Comparison of ENCODE assay signal across 1 mouse cellular context in the genomic region with DNA sequence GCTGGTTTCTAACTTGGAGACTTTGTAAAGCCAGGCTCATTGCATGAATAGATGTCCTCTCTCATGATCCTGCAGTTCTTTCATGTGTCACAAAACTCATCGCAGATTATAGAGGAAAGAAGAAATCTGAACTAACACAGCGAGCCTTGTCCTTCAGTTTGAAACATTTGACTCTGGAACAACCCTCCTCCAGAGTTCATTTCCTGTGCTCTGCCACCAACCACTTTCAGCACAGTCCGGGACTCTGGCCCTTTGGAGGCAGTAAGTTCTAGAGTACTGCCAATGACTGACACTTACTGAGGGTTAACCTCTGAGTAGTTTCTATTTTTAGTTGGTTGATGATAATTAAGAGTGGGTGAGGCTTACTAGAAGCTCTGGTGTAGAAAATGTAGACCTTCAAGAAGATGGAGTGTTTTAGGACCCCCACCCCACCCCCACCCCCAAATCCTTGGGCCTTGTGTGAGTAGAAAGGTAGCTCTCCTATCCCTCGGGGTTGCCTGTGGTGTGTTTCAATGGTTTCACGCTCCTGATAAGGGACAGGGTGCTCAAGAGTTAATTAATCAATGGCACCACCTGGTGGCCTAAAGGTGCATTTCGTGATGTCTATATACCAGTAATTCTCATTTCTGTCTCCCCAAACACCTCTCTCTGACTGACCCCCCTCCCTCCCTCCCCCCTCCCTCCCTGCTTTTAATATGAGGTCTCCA.
A peak's percentile ranks its signal among the peaks of the same experiment; 100 is the strongest.
TF ChIP-seq lines count a peak whose summit lies in the region.

No protein-coding gene starts in this region.

TF ChIP-seq in CH12.LX, 34 proteins besides CTCF, POLR2A, EP300 and RAD21 (continued from another document):
- TF ChIP-seq CHD1 (IDR thresholded peaks at IDR 0.05; ENCODE audit: low read depth, low read length): 0 out of 2 replicates have a peak, but pooled peaks have one; percentile 32
- peak; percentile 71; the same call in 1 of the 2 replicates for TF ChIP-seq MYC (IDR thresholded peaks at IDR 0.05; ENCODE audit: low read depth, low read length)
- peak; percentile 19; the same call in 1 of the 2 replicates for TF ChIP-seq MEF2A (IDR thresholded peaks at IDR 0.05; ENCODE audit: borderline replicate concordance, low read depth, low read length)
- no peak for TF ChIP-seq ETS1 (conservative IDR thresholded peaks at IDR 0.05; ENCODE audit: low read depth, low read length)
- peak; percentile 94 for TF ChIP-seq MAZ (IDR thresholded peaks at IDR 0.05; ENCODE audit: low read depth, low read length)
- TF ChIP-seq SMC3 (IDR thresholded peaks at IDR 0.05; ENCODE audit: low read depth, low read length): peak; percentile 95
- peak; percentile 78 for TF ChIP-seq SIN3A (IDR thresholded peaks at IDR 0.05; ENCODE audit: low read length)
- no peak for TF ChIP-seq ZKSCAN1 (IDR thresholded peaks at IDR 0.05; ENCODE audit: borderline replicate concordance, low read depth, low read length)
- TF ChIP-seq KAT2A (IDR thresholded peaks at IDR 0.05; ENCODE audit: insufficient replicate concordance, low read length): no peak
- TF ChIP-seq NELFE (IDR thresholded peaks at IDR 0.05; ENCODE audit: low read depth, low read length): 0 out of 2 replicates have a peak, but pooled peaks have one; percentile 31
- peak; percentile 46; the same call in 1 of the 2 replicates for TF ChIP-seq IRF4 (IDR thresholded peaks at IDR 0.05; ENCODE audit: low read depth, low read length)
- peak; percentile 47; the same call in 1 of the 2 replicates for TF ChIP-seq MAX (IDR thresholded peaks at IDR 0.05; ENCODE audit: low read length)
